Mouse (Mus musculus): ENCODE results near the gene Cys1.
A peak's percentile ranks its signal among the peaks of the same experiment; 100 is the strongest.
"Not testable (repeated sequence)": the region's sequence is repeated elsewhere in the genome, so short reads cannot be mapped to it uniquely, and the experiment has no call there.

The Cys1 gene

DNA sequence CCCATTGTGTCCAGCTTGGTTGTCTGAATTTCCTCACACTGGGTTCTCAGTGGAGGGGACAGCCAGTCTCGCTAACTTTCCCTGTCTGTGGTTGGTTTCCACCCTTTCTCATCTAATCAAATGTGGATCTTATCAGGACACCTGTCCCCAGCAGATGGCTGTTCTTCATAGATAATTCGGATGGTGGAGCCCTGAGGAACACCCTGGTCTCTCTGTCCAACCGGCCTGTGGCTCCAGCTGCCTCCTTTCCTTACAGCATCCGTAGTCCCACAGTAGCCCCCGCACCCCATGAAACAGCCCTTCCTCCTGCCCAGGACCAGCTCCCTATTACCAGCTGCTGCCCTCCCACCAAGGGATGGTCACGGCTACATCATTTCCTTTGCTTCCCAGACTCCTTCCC is 35.7 kb downstream of the Cys1 start:
- no peak for DNase-seq (ENCODE audit: low spot score)

DNA sequence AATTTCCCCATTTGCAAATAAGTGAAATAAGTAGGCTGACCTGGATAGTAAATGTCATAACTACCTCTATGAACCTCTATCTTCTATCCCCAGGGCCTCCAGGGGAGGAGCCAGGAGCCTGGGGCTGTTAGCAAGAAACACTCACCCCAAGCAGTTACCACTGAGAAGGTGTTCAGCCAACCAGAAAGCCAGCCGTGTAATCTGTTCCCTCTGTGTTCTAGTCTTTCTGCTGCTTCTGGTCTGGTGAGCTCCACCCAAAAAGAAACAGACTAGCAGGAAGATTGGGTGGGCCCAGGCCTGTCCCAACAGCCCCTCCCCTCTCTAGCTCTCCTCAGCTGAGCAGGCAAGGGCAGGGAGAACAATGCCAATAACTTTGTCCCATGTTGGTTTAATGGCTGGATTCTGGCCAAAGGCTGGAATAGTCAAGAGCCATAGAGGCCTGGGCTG is 37.5 kb downstream of the Cys1 start:
- peak; percentile 69 for DNase-seq (ENCODE audit: low spot score)

DNA sequence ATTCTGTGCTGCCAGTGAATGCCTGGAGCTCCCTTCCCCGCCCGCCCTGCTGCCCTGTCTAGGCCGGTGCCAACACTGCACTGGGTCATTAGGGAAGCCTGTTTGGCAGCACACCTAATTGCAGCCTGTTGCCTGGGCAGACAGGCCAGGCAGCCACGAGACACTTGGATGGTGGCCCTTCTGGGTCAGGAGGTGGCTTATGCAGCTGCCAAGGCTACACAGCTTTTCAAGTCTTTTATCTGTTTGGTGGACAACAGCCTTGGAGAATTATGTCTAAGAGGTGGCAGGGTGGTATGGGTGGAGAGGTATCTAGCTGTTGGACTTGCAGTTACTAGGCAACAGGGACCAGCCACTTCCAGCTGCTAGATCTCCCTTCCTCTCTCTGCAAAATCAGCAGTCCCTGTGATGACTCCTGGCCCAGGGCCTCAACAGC is 39.2 kb downstream of the Cys1 start:
- peak; percentile 55 for DNase-seq (ENCODE audit: low spot score)

DNA sequence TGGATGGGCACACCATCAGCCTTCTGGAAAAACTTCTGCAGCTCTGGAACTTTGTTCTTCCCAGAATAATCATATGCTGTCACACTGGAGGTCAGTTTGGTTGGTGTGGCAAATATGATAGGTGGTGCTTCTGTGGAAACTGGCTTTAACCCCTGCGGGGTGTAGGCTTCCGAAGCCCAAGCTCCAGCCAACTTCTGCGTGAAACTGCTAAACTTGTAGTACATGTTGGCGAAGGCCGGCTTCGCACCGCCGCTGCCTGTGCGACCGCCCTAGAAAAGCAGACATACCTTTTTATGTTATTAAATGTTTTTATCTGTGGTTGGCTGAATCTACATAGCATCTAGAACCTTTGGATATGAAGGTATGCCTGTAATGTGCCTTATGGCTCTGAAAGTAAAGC is 42.8 kb downstream of the Cys1 start:
- DNase-seq (ENCODE audit: low spot score) = not testable (repeated sequence)

DNA sequence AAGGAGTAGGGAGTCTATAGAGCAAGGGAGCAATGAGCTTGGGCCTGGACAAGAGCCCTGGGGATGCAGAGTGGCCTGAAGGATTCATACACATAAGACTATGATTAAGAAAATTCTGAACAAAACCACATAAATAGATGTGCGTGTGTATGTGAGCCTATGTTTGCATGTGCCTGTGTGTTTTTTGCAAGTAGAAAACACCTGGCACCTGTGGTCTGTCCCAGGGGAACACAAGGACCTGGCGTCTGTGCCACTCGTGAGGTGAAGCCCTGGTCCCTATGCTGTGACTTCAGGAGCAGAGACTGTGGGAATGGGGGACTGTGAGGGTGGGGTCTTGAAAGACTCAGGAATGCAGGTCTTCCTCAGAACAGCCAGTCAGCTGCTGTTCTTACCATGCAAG is 47.0 kb downstream of the Cys1 start:
- DNase-seq (ENCODE audit: low spot score) = no peak

DNA sequence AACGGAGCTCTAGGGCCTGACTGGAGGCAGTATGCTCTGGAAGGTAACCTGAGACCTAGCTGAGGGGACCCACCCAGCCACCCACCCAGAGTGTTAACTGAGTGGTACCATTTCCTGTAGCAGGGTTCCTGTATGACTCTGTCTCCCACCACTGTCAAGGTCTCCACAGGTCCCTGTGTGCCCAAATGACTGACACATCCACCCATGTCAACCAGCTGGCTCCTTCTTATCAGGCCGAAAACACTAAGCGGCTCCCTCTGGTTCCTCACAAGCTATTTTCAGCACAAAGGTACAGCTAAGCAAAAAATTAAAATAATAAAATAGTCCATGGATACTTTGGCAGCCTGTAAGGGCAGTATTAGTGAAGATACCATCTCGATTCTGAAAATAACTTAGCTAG is 47.4 kb downstream of the Cys1 start:
- no peak for DNase-seq (ENCODE audit: low spot score)

DNA sequence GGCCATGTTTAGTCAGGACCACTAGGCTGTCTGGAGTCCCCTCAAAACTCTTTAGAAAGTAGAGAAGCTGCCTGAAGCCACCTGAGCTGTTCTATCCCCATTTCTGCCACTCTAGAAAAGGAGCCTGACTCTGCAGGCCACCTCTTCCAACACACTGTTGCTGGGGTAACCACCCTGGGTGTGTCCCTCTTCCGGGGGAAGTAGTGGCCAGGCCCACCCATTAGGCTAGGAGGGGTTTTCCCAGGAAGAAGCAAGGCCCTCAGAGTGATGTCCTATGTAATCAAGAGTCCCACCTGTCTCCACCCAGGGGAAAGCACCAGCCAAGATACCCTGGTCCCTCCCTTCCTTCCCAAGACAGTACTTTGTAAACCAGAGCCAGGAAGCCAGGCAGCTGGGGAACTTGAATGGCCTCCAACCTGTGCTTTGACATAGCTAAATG is 47.8 kb downstream of the Cys1 start:
- peak; percentile 72 for DNase-seq (ENCODE audit: low spot score)

DNA sequence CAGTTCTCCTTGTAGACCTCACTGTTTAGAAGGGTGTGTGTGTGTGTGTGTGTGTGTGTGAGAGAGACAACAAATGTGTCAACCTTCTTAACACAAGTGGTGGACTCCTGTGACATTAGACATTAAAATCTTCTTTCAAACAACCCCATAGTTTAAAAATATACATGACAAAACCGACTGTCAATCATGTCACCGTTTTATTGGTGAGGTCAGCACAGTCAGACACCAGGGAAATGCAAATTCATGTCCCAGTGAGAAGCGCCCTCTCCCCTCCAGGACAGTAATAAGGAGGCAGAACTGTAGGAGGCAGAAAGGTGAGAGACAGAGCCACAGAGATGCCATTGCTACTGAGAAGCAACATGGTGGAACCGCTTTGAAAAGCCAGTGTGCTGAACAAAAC is 49.2 kb downstream of the Cys1 start:
- no peak for DNase-seq (ENCODE audit: low spot score)

DNA sequence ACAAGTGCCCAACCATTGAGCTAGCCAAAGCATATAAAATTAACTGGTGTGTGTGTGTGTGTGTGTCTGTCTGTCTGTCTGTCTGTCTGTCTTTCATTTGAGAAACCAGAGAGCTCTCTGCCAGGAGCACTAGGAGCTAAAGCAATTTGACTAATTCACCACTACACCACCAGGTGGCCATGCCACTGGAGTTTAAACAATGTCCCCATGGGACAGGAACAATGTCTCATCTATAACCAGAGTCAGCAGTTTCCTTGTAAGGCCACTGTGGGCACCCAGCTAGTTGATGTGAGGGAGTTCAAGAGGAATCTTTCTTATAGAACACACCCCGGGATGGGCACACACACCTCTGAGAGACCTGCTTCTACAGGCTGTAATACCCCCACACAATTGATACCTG is 51.4 kb downstream of the Cys1 start:
- peak; percentile 77 for DNase-seq (ENCODE audit: low spot score)

DNA sequence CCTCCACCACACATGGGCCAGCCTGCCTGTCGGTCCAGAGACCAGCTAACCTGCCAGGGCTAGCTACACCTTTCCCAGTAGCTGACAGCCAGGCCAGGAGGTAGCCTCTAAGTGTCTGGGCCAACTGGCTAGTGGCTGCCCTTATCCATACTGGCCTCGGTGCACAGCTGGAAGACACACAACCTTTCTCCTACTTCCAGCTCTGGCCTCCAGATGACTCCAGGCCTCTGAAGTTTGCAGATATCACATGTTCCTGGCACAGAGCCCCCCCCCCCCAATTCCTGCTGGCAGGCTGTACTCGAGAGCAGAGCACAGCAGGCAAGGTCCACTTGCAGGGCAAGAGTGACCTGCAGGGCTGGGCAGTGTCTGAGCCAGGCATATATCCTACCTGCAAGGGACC is 54.4 kb downstream of the Cys1 start:
- DNase-seq (ENCODE audit: low spot score) = no peak

DNA sequence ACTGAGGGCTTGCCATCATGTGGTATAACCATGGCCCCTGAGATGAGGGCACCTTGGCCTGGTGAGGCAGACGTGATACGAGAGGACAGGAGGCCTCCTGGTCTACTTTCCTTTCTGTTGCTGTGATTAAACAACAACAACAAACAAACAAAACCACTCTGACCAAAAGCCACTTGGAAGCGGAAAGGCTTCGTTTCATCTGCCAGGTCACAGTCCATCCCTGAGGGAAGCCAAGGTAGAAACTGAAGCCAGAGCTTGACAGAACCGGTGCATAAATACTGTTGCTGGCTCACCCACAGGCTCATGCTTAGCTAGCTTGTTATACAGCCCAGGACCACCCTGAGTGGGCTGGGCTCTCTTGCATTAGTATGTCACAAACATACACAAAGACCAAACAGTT is 55.2 kb downstream of the Cys1 start:
- no peak for DNase-seq (ENCODE audit: low spot score)

DNA sequence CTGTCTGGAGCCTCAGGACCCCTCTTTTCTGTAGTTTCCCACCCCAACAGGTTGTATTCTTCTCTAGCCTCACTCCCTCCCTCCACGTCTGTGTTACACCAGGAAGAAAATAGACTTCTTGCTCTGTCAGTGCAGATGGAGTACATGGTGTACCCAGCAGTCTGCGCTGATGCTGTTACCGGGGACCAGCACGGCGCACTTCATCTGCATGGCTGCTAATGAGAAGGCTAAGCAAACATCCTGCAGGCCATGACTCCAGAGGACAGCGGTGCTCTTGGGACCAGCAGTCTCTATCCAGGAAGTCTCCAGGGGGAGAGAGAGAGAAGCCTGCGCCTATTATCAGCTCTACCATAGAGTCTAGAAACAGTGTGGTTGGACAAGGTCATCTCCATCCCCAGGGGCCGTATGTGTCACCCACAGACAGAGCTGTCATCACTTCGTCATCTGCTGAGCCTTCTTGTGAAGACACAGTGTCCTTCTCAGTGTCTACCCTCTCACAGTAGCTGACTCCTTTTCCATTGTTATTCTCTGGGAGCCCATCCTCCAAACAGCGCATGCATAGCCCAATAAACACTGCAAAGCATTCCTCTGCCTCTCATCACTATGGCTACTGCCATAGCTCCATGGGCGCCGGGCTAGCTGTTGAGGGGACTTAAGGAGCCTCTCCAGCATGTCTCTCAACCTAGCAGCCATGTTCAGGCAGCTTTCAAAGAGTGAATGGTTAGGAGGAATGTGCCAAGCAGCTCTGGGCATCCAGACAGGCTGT is 57.9 kb downstream of the Cys1 start:
- no peak for DNase-seq (ENCODE audit: low spot score)

DNA sequence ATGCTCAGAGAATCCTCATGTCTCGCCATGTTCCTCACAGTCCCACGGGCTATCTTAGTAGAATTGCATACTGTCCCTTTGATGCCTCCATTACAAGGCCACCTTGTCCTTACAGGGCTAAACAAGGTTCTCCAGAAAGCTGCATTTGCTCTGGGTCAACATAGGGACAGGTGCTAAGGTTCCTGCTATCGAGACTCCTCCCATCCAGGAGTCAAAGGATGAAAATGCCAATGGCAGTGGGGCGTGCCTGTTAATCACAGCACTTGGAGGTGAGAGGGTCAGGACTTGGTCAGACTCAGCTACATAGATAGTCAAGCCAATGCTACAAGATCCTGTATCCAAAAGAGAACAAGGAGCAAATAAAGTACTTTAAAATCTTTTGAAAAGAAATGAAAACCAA is 62.2 kb downstream of the Cys1 start:
- no peak for DNase-seq (ENCODE audit: low spot score)
